Mouse (Mus musculus): ENCODE data around the gene Trp63. TPM values are rescaled to one million over a fixed set of nuclear protein-coding genes. Genes with fewer than 3 reads are reported as not detected.

Gene Trp63
- polyA plus RNA-seq, 1 experiment from 2014 or later = 1.5 TPM

- Histone ChIP-seq H3K9me3 (ENCODE audit: low read length) (no peaks in the 10 kb centered on the region), H3K27ac (ENCODE audit: low read length) (no peak overlapping the region), H3K9ac (replicated peaks; ENCODE audit: low read length) (no peak overlapping the region), H3K4me2 (replicated peaks; ENCODE audit: low read depth, low read length) (no peak overlapping the region), H3K36me3 (ENCODE audit: insufficient read depth, low read length) (no peaks in the 10 kb centered on the region), H3K4me1 (ENCODE audit: insufficient read depth, low read length) (no peaks in the 10 kb centered on the region), H3K27me3 (ENCODE audit: insufficient read depth, low read length) (no peaks in the 10 kb centered on the region), H3K4me3 (ENCODE audit: low read length) (no peak overlapping the region)
- ATAC-seq (ENCODE audit: low FRiP score, low TSS enrichment) = no peak
- 89% methylated on average over 2 of the region's 2 CpGs for WGBS
These were observed 17.7 kb downstream of the Trp63 start for GRCm38 (mm10) chr16:25701252-25701651.

GRCm38 (mm10) chr16:25706260-25706659 is 22.7 kb downstream of the Trp63 start:
- H3K9me3 ChIP-seq (ENCODE audit: low read length) = no peaks in the 10 kb centered on the region
- no peaks in the 10 kb centered on the region for H3K36me3 ChIP-seq (ENCODE audit: insufficient read depth, low read length)
- no peak overlapping the region for H3K27ac ChIP-seq (ENCODE audit: low read length)
- H3K4me1 ChIP-seq (ENCODE audit: insufficient read depth, low read length) = no peaks in the 10 kb centered on the region
- no peaks in the 10 kb centered on the region for H3K27me3 ChIP-seq (ENCODE audit: insufficient read depth, low read length)
- H3K9ac ChIP-seq (replicated peaks; ENCODE audit: low read length) = no peak overlapping the region
- no peak for ATAC-seq (ENCODE audit: low FRiP score, low TSS enrichment)
- no peak overlapping the region for H3K4me3 ChIP-seq (ENCODE audit: low read length)
- H3K4me2 ChIP-seq (replicated peaks; ENCODE audit: low read depth, low read length) = no peak overlapping the region

- 76% methylated on average over 3 of the region's 3 CpGs for WGBS
These were observed 32.2 kb downstream of the Trp63 start for GRCm38 (mm10) chr16:25715790-25716189.

GRCm38 (mm10) chr16:25723131-25723530 is 39.6 kb downstream of the Trp63 start:
- Histone ChIP-seq H3K36me3 (ENCODE audit: insufficient read depth, low read length) (no peaks in the 10 kb centered on the region), H3K27me3 (ENCODE audit: insufficient read depth, low read length) (no peaks in the 10 kb centered on the region), H3K9me3 (ENCODE audit: low read length) (no peaks in the 10 kb centered on the region), H3K4me3 (ENCODE audit: low read length) (no peak overlapping the region), H3K4me1 (ENCODE audit: insufficient read depth, low read length) (no peaks in the 10 kb centered on the region), H3K4me2 (replicated peaks; ENCODE audit: low read depth, low read length) (no peak overlapping the region), H3K9ac (replicated peaks; ENCODE audit: low read length) (no peak overlapping the region), H3K27ac (ENCODE audit: low read length) (no peak overlapping the region)
- no peak for ATAC-seq (ENCODE audit: low FRiP score, low TSS enrichment)
- WGBS = 64% methylated on average over 5 of the region's 5 CpGs

More at GRCm38 (mm10) chr16:25715790-25716189, 32.2 kb downstream of the Trp63 start:
- H3K4me2 ChIP-seq (replicated peaks; ENCODE audit: low read depth, low read length) = no peak overlapping the region
- no peak for ATAC-seq (ENCODE audit: low FRiP score, low TSS enrichment)
- H3K9me3 ChIP-seq (ENCODE audit: low read length) = no peaks in the 10 kb centered on the region
- no peak overlapping the region for H3K27ac ChIP-seq (ENCODE audit: low read length)
- no peaks in the 10 kb centered on the region for H3K36me3 ChIP-seq (ENCODE audit: insufficient read depth, low read length)
- no peaks in the 10 kb centered on the region for H3K4me1 ChIP-seq (ENCODE audit: insufficient read depth, low read length)
- no peaks in the 10 kb centered on the region for H3K27me3 ChIP-seq (ENCODE audit: insufficient read depth, low read length)
- no peak overlapping the region for H3K9ac ChIP-seq (replicated peaks; ENCODE audit: low read length)
- H3K4me3 ChIP-seq (ENCODE audit: low read length) = no peak overlapping the region

- Histone ChIP-seq H3K4me2 (replicated peaks; ENCODE audit: low read depth, low read length) (no peak overlapping the region), H3K4me1 (ENCODE audit: insufficient read depth, low read length) (no peaks in the 10 kb centered on the region), H3K9me3 (ENCODE audit: low read length) (no peaks in the 10 kb centered on the region), H3K27ac (ENCODE audit: low read length) (no peak overlapping the region), H3K9ac (replicated peaks; ENCODE audit: low read length) (no peak overlapping the region), H3K27me3 (ENCODE audit: insufficient read depth, low read length) (no peaks in the 10 kb centered on the region), H3K36me3 (ENCODE audit: insufficient read depth, low read length) (no peaks in the 10 kb centered on the region), H3K4me3 (ENCODE audit: low read length) (no peak overlapping the region)
- ATAC-seq (ENCODE audit: low FRiP score, low TSS enrichment) = no peak
- WGBS = 98% methylated on average over 5 of the region's 5 CpGs
These were observed 43.4 kb downstream of the Trp63 start for GRCm38 (mm10) chr16:25727001-25727400.

- Histone ChIP-seq H3K4me3 (ENCODE audit: low read length) (no peak overlapping the region), H3K36me3 (ENCODE audit: insufficient read depth, low read length) (no peaks in the 10 kb centered on the region), H3K4me2 (replicated peaks; ENCODE audit: low read depth, low read length) (no peak overlapping the region), H3K9me3 (ENCODE audit: low read length) (no peaks in the 10 kb centered on the region), H3K27me3 (ENCODE audit: insufficient read depth, low read length) (no peaks in the 10 kb centered on the region), H3K27ac (ENCODE audit: low read length) (no peak overlapping the region), H3K4me1 (ENCODE audit: insufficient read depth, low read length) (no peaks in the 10 kb centered on the region), H3K9ac (replicated peaks; ENCODE audit: low read length) (no peak overlapping the region)
- peak; percentile 76 for ATAC-seq (ENCODE audit: low FRiP score, low TSS enrichment)
- WGBS = 16% methylated on average over 7 of the region's 7 CpGs
These were observed 44.5 kb downstream of the Trp63 start for GRCm38 (mm10) chr16:25727957-25728506.

- no peak overlapping the region for H3K9ac ChIP-seq (replicated peaks; ENCODE audit: low read length)
- H3K9me3 ChIP-seq (ENCODE audit: low read length) = no peaks in the 10 kb centered on the region
- H3K27me3 ChIP-seq (ENCODE audit: insufficient read depth, low read length) = no peaks in the 10 kb centered on the region
- H3K36me3 ChIP-seq (ENCODE audit: insufficient read depth, low read length) = no peaks in the 10 kb centered on the region
- ATAC-seq (ENCODE audit: low FRiP score, low TSS enrichment) = no peak
- 84% methylated on average over 3 of the region's 3 CpGs for WGBS
- no peak overlapping the region for H3K4me2 ChIP-seq (replicated peaks; ENCODE audit: low read depth, low read length)
- H3K4me1 ChIP-seq (ENCODE audit: insufficient read depth, low read length) = no peaks in the 10 kb centered on the region
- H3K4me3 ChIP-seq (ENCODE audit: low read length) = no peak overlapping the region
- H3K27ac ChIP-seq (ENCODE audit: low read length) = no peak overlapping the region
These were observed 53.3 kb downstream of the Trp63 start for GRCm38 (mm10) chr16:25736912-25737311.

GRCm38 (mm10) chr16:25737623-25738050 is 54.1 kb downstream of the Trp63 start:
- 45% methylated on average over 6 of the region's 6 CpGs for WGBS

GRCm38 (mm10) chr16:25746807-25747206 is 63.2 kb downstream of the Trp63 start:
- Histone ChIP-seq H3K9me3 (ENCODE audit: low read length) (no peaks in the 10 kb centered on the region), H3K27me3 (ENCODE audit: insufficient read depth, low read length) (no peaks in the 10 kb centered on the region), H3K4me1 (ENCODE audit: insufficient read depth, low read length) (peaks cover 12% of the 10 kb centered on the region), H3K4me2 (replicated peaks; ENCODE audit: low read depth, low read length) (0 out of 2 replicates have a peak overlapping the region, but pooled peaks have one; percentile 21), H3K4me3 (ENCODE audit: low read length) (no peak overlapping the region), H3K36me3 (ENCODE audit: insufficient read depth, low read length) (no peaks in the 10 kb centered on the region), H3K27ac (ENCODE audit: low read length) (no peak overlapping the region), H3K9ac (replicated peaks; ENCODE audit: low read length) (no peak overlapping the region)
- WGBS = 15% methylated on average over 3 of the region's 3 CpGs
- ATAC-seq (ENCODE audit: low FRiP score, low TSS enrichment) = peak; percentile 88

More at GRCm38 (mm10) chr16:25737623-25738050, 54.1 kb downstream of the Trp63 start:
- Histone ChIP-seq H3K4me1 (ENCODE audit: insufficient read depth, low read length) (no peaks in the 10 kb centered on the region), H3K4me2 (replicated peaks; ENCODE audit: low read depth, low read length) (no peak overlapping the region), H3K9me3 (ENCODE audit: low read length) (no peaks in the 10 kb centered on the region), H3K27me3 (ENCODE audit: insufficient read depth, low read length) (no peaks in the 10 kb centered on the region), H3K36me3 (ENCODE audit: insufficient read depth, low read length) (no peaks in the 10 kb centered on the region), H3K9ac (replicated peaks; ENCODE audit: low read length) (no peak overlapping the region), H3K4me3 (ENCODE audit: low read length) (no peak overlapping the region), H3K27ac (ENCODE audit: low read length) (no peak overlapping the region)
- ATAC-seq (ENCODE audit: low FRiP score, low TSS enrichment) = no peak

- Histone ChIP-seq H3K36me3 (ENCODE audit: insufficient read depth, low read length) (no peaks in the 10 kb centered on the region), H3K4me2 (replicated peaks; ENCODE audit: low read depth, low read length) (no peak overlapping the region), H3K27me3 (ENCODE audit: insufficient read depth, low read length) (no peaks in the 10 kb centered on the region), H3K27ac (ENCODE audit: low read length) (no peak overlapping the region), H3K9ac (replicated peaks; ENCODE audit: low read length) (no peak overlapping the region), H3K4me1 (ENCODE audit: insufficient read depth, low read length) (peaks cover 6% of the 10 kb centered on the region), H3K4me3 (ENCODE audit: low read length) (peak overlapping the region; percentile 1; the same call in 1 of the 2 replicates), H3K9me3 (ENCODE audit: low read length) (no peaks in the 10 kb centered on the region)
- WGBS = 48% methylated on average over 11 of the region's 11 CpGs
- ATAC-seq (ENCODE audit: low FRiP score, low TSS enrichment) = peak; percentile 93
These were observed 68.3 kb downstream of the Trp63 start for GRCm38 (mm10) chr16:25751866-25752265.

Measured in kidney, embryonic 16.5 days (tissue).